Comparison of ENCODE assay signal across 35 mouse cellular contexts in the genomic region with DNA sequence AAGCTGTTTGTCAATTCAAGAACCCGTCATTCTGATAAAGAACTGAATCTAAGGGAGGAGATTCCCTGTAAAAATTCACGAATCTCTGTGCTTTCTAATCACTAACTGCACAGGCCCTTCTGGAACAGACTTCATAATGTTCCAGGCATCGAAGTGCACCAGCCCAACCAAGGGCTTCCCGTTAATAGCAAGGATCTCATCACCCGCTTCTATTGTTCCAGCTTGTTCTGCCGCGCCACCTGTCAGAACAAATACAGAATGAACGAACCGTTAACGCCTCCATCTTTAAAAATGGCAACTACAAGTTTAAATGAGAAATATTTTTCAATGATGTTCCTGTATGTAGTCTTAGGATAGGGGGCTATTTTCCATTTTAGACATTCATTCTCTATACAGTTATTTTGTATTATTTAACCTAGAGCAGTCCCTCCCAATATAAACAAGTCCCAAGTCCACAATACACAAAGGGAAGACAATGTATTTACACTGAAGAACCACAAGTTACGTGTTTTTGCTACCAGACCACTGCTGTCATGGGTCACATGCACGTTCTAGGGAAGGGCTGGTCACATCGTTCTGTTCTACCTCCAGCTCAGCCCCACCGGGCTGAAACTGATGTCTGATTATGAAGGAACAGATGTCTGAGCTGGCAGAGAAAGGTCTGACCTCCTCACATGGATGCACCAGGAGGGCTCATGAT. TPM values are rescaled to one million over a fixed set of nuclear protein-coding genes. Genes with fewer than 3 reads are reported as not detected.
A peak's percentile ranks its signal among the peaks of the same experiment; 100 is the strongest.
DNase-seq lines count a peak whose midpoint lies in the region; ATAC-seq and TF ChIP-seq lines count a peak whose summit lies in the region.
"Had no signal": no experiment of that assay in that cellular context is flagged by ENCODE, and none has a peak within 500 bp of the region (broad histone marks: within the 10 kb centered on the region; RNA-seq: fewer than 3 reads in every experiment).

No protein-coding gene starts in this region.

- no peak overlapping the region for H3K9ac ChIP-seq in midbrain, embryonic 11.5 days (ENCODE audit: low read length)
- no peak overlapping the region for H3K9ac ChIP-seq in midbrain, embryonic 16.5 days (ENCODE audit: low read depth, low read length)
- H3K9ac ChIP-seq: embryonic facial prominence, embryonic 15.5 days; heart, embryonic 12.5 days; hindbrain, embryonic 14.5 days; limb, embryonic 13.5 days; midbrain, embryonic 13.5 days; neural tube, embryonic 15.5 days had no signal

- no peak overlapping the region for H3K4me3 ChIP-seq in midbrain, embryonic 11.5 days (ENCODE audit: low read depth, low read length)
- no peak overlapping the region for H3K4me3 ChIP-seq in midbrain, embryonic 16.5 days (ENCODE audit: low read depth, low read length)
- no peak overlapping the region for H3K4me3 ChIP-seq in kidney, adult 2 months (ENCODE audit: insufficient read depth, low read depth, low read length)
- H3K4me3 ChIP-seq: embryonic facial prominence, embryonic 15.5 days; gastrocnemius, adult 2 months; heart, adult 2 months; heart, embryonic 12.5 days; limb, embryonic 13.5 days; megakaryocyte, embryonic 14.5 days; midbrain, embryonic 13.5 days; neural tube, embryonic 15.5 days had no signal

- TF ChIP-seq POLR2A in kidney, adult 2 months (IDR thresholded peaks at IDR 0.05; ENCODE audit: low read depth, low read length): no peak

- no peak overlapping the region for H3K4me2 ChIP-seq in midbrain, embryonic 11.5 days
- H3K4me2 ChIP-seq in midbrain, embryonic 16.5 days (ENCODE audit: low read length): no peak overlapping the region
- H3K4me2 ChIP-seq: embryonic facial prominence, embryonic 15.5 days; heart, embryonic 12.5 days; hindbrain, embryonic 14.5 days; limb, embryonic 13.5 days; liver, embryonic 11.5 days; midbrain, embryonic 13.5 days; neural tube, embryonic 15.5 days had no signal

- H3K4me1 ChIP-seq in midbrain, embryonic 11.5 days (ENCODE audit: control insufficient read depth, insufficient read depth, low read length): peaks cover 10% of the 10 kb centered on the region; the same call in 1 of the 2 replicates
- H3K4me1 ChIP-seq in midbrain, embryonic 16.5 days (ENCODE audit: control insufficient read depth, insufficient read depth, low read length): peaks cover 11% of the 10 kb centered on the region
- H3K4me1 ChIP-seq in kidney, adult 2 months (ENCODE audit: control insufficient read depth, insufficient read depth, low read length): no peaks in the 10 kb centered on the region

- DNase-seq in heart, adult 11 months: peak; percentile 74
- DNase-seq in heart, postnatal 4 days: no peak
- peak; percentile 71 for DNase-seq in midbrain, embryonic 11.5 days (ENCODE audit: low spot score, missing footprints)
- peak; percentile 64 for DNase-seq in retina, embryonic 14.5 days (ENCODE audit: low spot score)
- no peak for DNase-seq in kidney, adult 2 months
- DNase-seq: adrenal gland, postnatal 25 days; cerebellum, adult 18-20 months; cerebellum, postnatal 10 days; gastrocnemius, adult 2 months; gastrocnemius, postnatal 36 days; heart, adult 2 months; kidney, adult 18-20 months; kidney, postnatal 36 days; lung, adult 18-20 months; lung, postnatal 4 days; spleen, adult 18-20 months; thymus, adult 18-20 months; thymus, postnatal 25 days had no signal

- WGBS in midbrain, embryonic 11.5 days: 88% methylated on average over 14 of the region's 14 CpGs
- 85% methylated on average over 14 of the region's 14 CpGs for WGBS in midbrain, embryonic 16.5 days
- WGBS in kidney, adult 2 months: 86% methylated on average over 14 of the region's 14 CpGs

- H3K27me3 ChIP-seq in midbrain, embryonic 11.5 days (ENCODE audit: control insufficient read depth, insufficient read depth, low read length): no peaks in the 10 kb centered on the region
- H3K27me3 ChIP-seq in midbrain, embryonic 16.5 days (ENCODE audit: control insufficient read depth, insufficient read depth, low read depth, low read length): no peaks in the 10 kb centered on the region
- H3K27me3 ChIP-seq in kidney, adult 2 months (replicated peaks; ENCODE audit: control insufficient read depth, insufficient read depth, low read length): no peaks in the 10 kb centered on the region
- H3K27me3 ChIP-seq: embryonic facial prominence, embryonic 15.5 days; heart, embryonic 12.5 days; limb, embryonic 13.5 days; megakaryocyte, embryonic 14.5 days; midbrain, embryonic 13.5 days; neural tube, embryonic 15.5 days had no signal

- no peaks in the 10 kb centered on the region for H3K9me3 ChIP-seq in midbrain, embryonic 11.5 days (ENCODE audit: control insufficient read depth, low read length)
- H3K9me3 ChIP-seq in midbrain, embryonic 16.5 days (replicated peaks; ENCODE audit: control insufficient read depth, low read length, poor library complexity, severe bottlenecking): no peaks in the 10 kb centered on the region
- H3K9me3 ChIP-seq: embryonic facial prominence, embryonic 15.5 days; heart, embryonic 12.5 days; limb, embryonic 13.5 days; megakaryocyte, embryonic 14.5 days; midbrain, embryonic 13.5 days; neural tube, embryonic 15.5 days had no signal

- no peak for ATAC-seq in midbrain, embryonic 11.5 days (ENCODE audit: low FRiP score)
- ATAC-seq in midbrain, embryonic 16.5 days: no peak
- ATAC-seq in erythroblast, adult 5-6 weeks (replicated peaks; ENCODE audit: low FRiP score, poor library complexity, severe bottlenecking): no peak
- ATAC-seq: CD4-positive, CD25-positive, alpha-beta regulatory T cell, adult 4 months; forebrain, embryonic 14.5 days; lung, postnatal 0 days; midbrain, embryonic 13.5 days had no signal

- TF ChIP-seq CTCF in kidney, adult 2 months (conservative IDR thresholded peaks at IDR 0.05; ENCODE audit: insufficient read depth, insufficient read length, low read depth, low read length): no peak

- no peak overlapping the region for H3K27ac ChIP-seq in midbrain, embryonic 11.5 days (ENCODE audit: low read depth, low read length)
- H3K27ac ChIP-seq in midbrain, embryonic 16.5 days (ENCODE audit: low read length): no peak overlapping the region
- no peak overlapping the region for H3K27ac ChIP-seq in kidney, adult 2 months (ENCODE audit: insufficient read depth, low read depth, low read length)
- H3K27ac ChIP-seq: embryonic facial prominence, embryonic 15.5 days; gastrocnemius, adult 2 months; heart, adult 2 months; hindbrain, embryonic 14.5 days; limb, embryonic 13.5 days; midbrain, embryonic 13.5 days; neural tube, embryonic 15.5 days had no signal

- no peaks in the 10 kb centered on the region for H3K36me3 ChIP-seq in midbrain, embryonic 11.5 days (ENCODE audit: control insufficient read depth, insufficient read depth, low read length)
- H3K36me3 ChIP-seq in midbrain, embryonic 16.5 days (ENCODE audit: control insufficient read depth, insufficient read depth, low read length): no peaks in the 10 kb centered on the region
- H3K36me3 ChIP-seq in kidney, adult 2 months (ENCODE audit: control insufficient read depth, insufficient read depth, low read length): peaks cover 2% of the 10 kb centered on the region; the same call in 1 of the 2 replicates
- H3K36me3 ChIP-seq: midbrain, embryonic 13.5 days; neural tube, embryonic 15.5 days had no signal

RNA-seq across cellular contexts. Expression of a gene that starts 40.5 kb away (rescaled TPM):
- total RNA-seq in heart, postnatal 4 days (2021): under 1 TPM in 1 of 2 experiments, not detected in 1; 0.91 TPM
- 0.94 and 2.5 TPM in 2 replicates for polyA plus RNA-seq in midbrain, embryonic 11.5 days (2014; fragmentation: Nextera tagmentation; extraction: Ambion mirVana)
- not detected in 2 replicates for polyA plus RNA-seq in midbrain, embryonic 16.5 days (2015; fragmentation: Nextera tagmentation; extraction: Ambion mirVana)
- not detected in 2 replicates for polyA plus RNA-seq in kidney, adult 2 months (2012; rRNA removed)
- total RNA-seq in erythroblast, adult 5-6 weeks (2015; ENCODE audit: low replicate concordance): not detected in 2 replicates
- not detected in 2 replicates for total RNA-seq in erythroblast, adult 5-6 weeks (2017; ENCODE audit: low replicate concordance)
- total RNA-seq: adrenal gland, postnatal 25 days; gastrocnemius, adult 2 months; gastrocnemius, postnatal 36 days; heart, adult 2 months; hematopoietic stem cell, adult 5-6 weeks; monocyte, adult 5-6 weeks had no signal
- polyA plus RNA-seq: brain, embryonic 14.5 days; CD4-positive, CD25-positive, alpha-beta regulatory T cell, adult 4 months; frontal cortex, adult 2 months; heart, adult 2 months; neural tube, embryonic 15.5 days had no signal

RNA-seq across cellular contexts. Expression of a gene that starts 40.9 kb away (rescaled TPM):
- 10 to 100 TPM; 88.7 to 89.1 TPM for total RNA-seq in heart, postnatal 4 days (2021)
- 114 and 118 TPM in 2 replicates for polyA plus RNA-seq in midbrain, embryonic 11.5 days (2014; fragmentation: Nextera tagmentation; extraction: Ambion mirVana)
- polyA plus RNA-seq in midbrain, embryonic 16.5 days (2015; fragmentation: Nextera tagmentation; extraction: Ambion mirVana): 61.6 and 61.7 TPM in 2 replicates
- polyA plus RNA-seq in kidney, adult 2 months (2012; rRNA removed): 70.9 and 73.6 TPM in 2 replicates
- 68.6 and 68.8 TPM in 2 replicates for total RNA-seq in erythroblast, adult 5-6 weeks (2015; ENCODE audit: low replicate concordance)
- total RNA-seq in erythroblast, adult 5-6 weeks (2017; ENCODE audit: low replicate concordance): 58.3 and 77.7 TPM in 2 replicates

Comparison
In these comparisons a context has a peak if more than half of its experiments do, and no peak if none do; other contexts are left out.
1. DNase-seq: peak in heart, adult 11 months (single experiment), midbrain, embryonic 11.5 days (single experiment) and retina, embryonic 14.5 days (single experiment); none in heart, postnatal 4 days (single experiment) and kidney, adult 2 months (single experiment).